ENCODE assay signal across 14 mouse cellular contexts in genomic region chr5:50006915-50007658, GRCm38 (mm10). TPM values are rescaled to one million over a fixed set of nuclear protein-coding genes. Genes with fewer than 3 reads are reported as not detected.
A peak's percentile ranks its signal among the peaks of the same experiment; 100 is the strongest.
DNase-seq lines count a peak whose midpoint lies in the region; ATAC-seq and TF ChIP-seq lines count a peak whose summit lies in the region.
"Had no signal": no experiment of that assay in that cellular context is flagged by ENCODE, and none has a peak within 500 bp of the region (broad histone marks: within the 10 kb centered on the region; RNA-seq: fewer than 3 reads in every experiment).

No protein-coding gene starts in this region.

- no peaks in the 10 kb centered on the region for H3K9me3 ChIP-seq in kidney, embryonic 14.5 days (ENCODE audit: control insufficient read depth, low read length)
- H3K9me3 ChIP-seq in kidney, postnatal 0 days (replicated peaks; ENCODE audit: low read length): no peaks in the 10 kb centered on the region
- H3K9me3 ChIP-seq: embryonic facial prominence, embryonic 13.5 days had no signal

- H3K4me2 ChIP-seq in kidney, embryonic 14.5 days (replicated peaks; ENCODE audit: low read depth, low read length): no peak overlapping the region
- H3K4me2 ChIP-seq in kidney, postnatal 0 days (ENCODE audit: low read length): no peak overlapping the region
- peak overlapping the region; percentile 33 for H3K4me2 ChIP-seq in myocyte (ENCODE audit: low read depth)
- H3K4me2 ChIP-seq: embryonic facial prominence, embryonic 13.5 days had no signal

- no peak overlapping the region for H3K4me3 ChIP-seq in kidney, embryonic 14.5 days (ENCODE audit: low read length)
- no peak overlapping the region for H3K4me3 ChIP-seq in kidney, postnatal 0 days (replicated peaks; ENCODE audit: low read depth, low read length)
- H3K4me3 ChIP-seq in myocyte: no peak overlapping the region
- H3K4me3 ChIP-seq: embryonic facial prominence, embryonic 13.5 days had no signal

- no peak overlapping the region for H3K27ac ChIP-seq in kidney, embryonic 14.5 days (ENCODE audit: low read depth, low read length)
- H3K27ac ChIP-seq in kidney, postnatal 0 days: no peak overlapping the region
- H3K27ac ChIP-seq: embryonic facial prominence, embryonic 13.5 days; hindbrain, postnatal 0 days; liver, embryonic 14.5 days had no signal

- no peaks in the 10 kb centered on the region for H3K4me1 ChIP-seq in kidney, embryonic 14.5 days (ENCODE audit: control insufficient read depth, insufficient read depth, low read length)
- H3K4me1 ChIP-seq in kidney, postnatal 0 days (replicated peaks; ENCODE audit: insufficient read depth, low read length): no peaks in the 10 kb centered on the region
- H3K4me1 ChIP-seq: embryonic facial prominence, embryonic 13.5 days had no signal

- no peak for TF ChIP-seq CTCF in kidney, postnatal 0 days (IDR thresholded peaks at IDR 0.05; ENCODE audit: low read depth)

- H3K36me3 ChIP-seq in kidney, embryonic 14.5 days (ENCODE audit: control insufficient read depth, insufficient read depth, low read length): peaks cover 16% of the 10 kb centered on the region
- H3K36me3 ChIP-seq in kidney, postnatal 0 days (ENCODE audit: insufficient read depth, low read length): 0 out of 2 replicates have a peak, but pooled peaks cover 5% of the 10 kb centered on the region
- H3K36me3 ChIP-seq in myocyte (ENCODE audit: control insufficient read depth, insufficient read depth): peaks cover 9% of the 10 kb centered on the region

- ATAC-seq in kidney, embryonic 14.5 days (ENCODE audit: low FRiP score, low TSS enrichment): peak; percentile 54
- ATAC-seq in kidney, postnatal 0 days (replicated peaks; ENCODE audit: low FRiP score, low read depth): peak; percentile 43; the same call in 1 of the 2 replicates
- ATAC-seq: activated CD4-positive, CD25-positive, alpha-beta regulatory T cell, adult 4 months; hindbrain, postnatal 0 days; midbrain, embryonic 16.5 days had no signal

- H3K27me3 ChIP-seq in kidney, embryonic 14.5 days (ENCODE audit: control insufficient read depth, insufficient read depth, low read length): no peaks in the 10 kb centered on the region
- H3K27me3 ChIP-seq in kidney, postnatal 0 days (ENCODE audit: insufficient read depth, low read length): no peaks in the 10 kb centered on the region
- H3K27me3 ChIP-seq in myocyte (ENCODE audit: control insufficient read depth, insufficient read depth, insufficient read length): no peaks in the 10 kb centered on the region
- H3K27me3 ChIP-seq: embryonic facial prominence, embryonic 13.5 days had no signal

- H3K9ac ChIP-seq in kidney, embryonic 14.5 days (ENCODE audit: low read depth, low read length): no peak overlapping the region
- H3K9ac ChIP-seq in kidney, postnatal 0 days (ENCODE audit: low read depth, low read length): no peak overlapping the region
- H3K9ac ChIP-seq: embryonic facial prominence, embryonic 13.5 days; liver, embryonic 14.5 days had no signal

- no peak for TF ChIP-seq POLR2A in myocyte (IDR thresholded peaks at IDR 0.05; ENCODE audit: insufficient read length, low read depth)

- DNase-seq in kidney, adult 8-10 months: no peak
- DNase-seq in adrenal gland, postnatal 10 days: peak; percentile 55
- peak; percentile 86 for DNase-seq in kidney, postnatal 0 days (ENCODE audit: low spot score)
- no peak for DNase-seq in gastrocnemius, postnatal 4 days (ENCODE audit: low spot score in 2 of 2)
- no peak for DNase-seq in layer of hippocampus, adult 9-11 months
- DNase-seq: cerebellum, adult 11-12 months; right cerebral cortex, postnatal 4 days had no signal

- 73% methylated on average over 9 of the region's 9 CpGs for WGBS in kidney, embryonic 14.5 days
- WGBS in kidney, postnatal 0 days: 64% methylated on average over 9 of the region's 9 CpGs

- H3ac ChIP-seq in myocyte (ENCODE audit: control insufficient read depth, insufficient read length): no peak overlapping the region

- H3K79me2 ChIP-seq in myocyte (ENCODE audit: control insufficient read depth, insufficient read depth): no peaks in the 10 kb centered on the region

TF ChIP-seq in myocyte, 11 proteins besides CTCF, POLR2A, EP300 and RAD21:
- TF ChIP-seq TCF12 (IDR thresholded peaks at IDR 0.05; ENCODE audit: insufficient read depth, poor library complexity, severe bottlenecking) (no peak), CEBPB (IDR thresholded peaks at IDR 0.05; ENCODE audit: insufficient read depth, poor library complexity, severe bottlenecking) (no peak), MYOD1 (IDR thresholded peaks at IDR 0.05; ENCODE audit: control insufficient read depth in 1 of 3, insufficient read length in 2 of 3, low read depth in 2 of 3) (no peak), MAX (IDR thresholded peaks at IDR 0.05; ENCODE audit: low read depth) (no peak), E2F4 (IDR thresholded peaks at IDR 0.05; ENCODE audit: insufficient read depth) (no peak), MYOG (IDR thresholded peaks at IDR 0.05; ENCODE audit: control insufficient read depth in 1 of 3, insufficient read depth in 1 of 3, insufficient read length in 2 of 3, low read depth in 2 of 3) (no peak), POLR2AphosphoS2 (IDR thresholded peaks at IDR 0.05; ENCODE audit: insufficient read length, low read depth) (no peak), REST (IDR thresholded peaks at IDR 0.05; ENCODE audit: insufficient read depth, insufficient read length) (no peak), USF1 (IDR thresholded peaks at IDR 0.05; ENCODE audit: low read depth) (no peak), SRF (IDR thresholded peaks at IDR 0.05; ENCODE audit: control insufficient read depth, insufficient read length, low read depth) (no peak), TCF3 (IDR thresholded peaks at IDR 0.05; ENCODE audit: insufficient read length, low read depth) (no peak)

RNA-seq across cellular contexts. Expression of gene Adgra3, which starts 51.7 kb away (rescaled TPM):
- polyA plus RNA-seq in kidney, embryonic 14.5 days (2014; fragmentation: Nextera tagmentation; extraction: Ambion mirVana): 30.6 and 64.5 TPM in 2 replicates
- total RNA-seq in adrenal gland, postnatal 10 days (2021): 10 to 100 TPM; 33.2 to 36.7 TPM
- polyA plus RNA-seq in kidney, postnatal 0 days (2015; fragmentation: Nextera tagmentation; extraction: Ambion mirVana): 33.2 and 36.7 TPM in 2 replicates
- polyA plus RNA-seq in myocyte (2012; fragmentation: generic; extraction: Trizol): 27.7 TPM
- total RNA-seq in gastrocnemius, postnatal 4 days (2021): 10 to 100 TPM; 47.1 to 54.2 TPM

Comparison
In these comparisons a context has a peak if more than half of its experiments do, and no peak if none do; other contexts are left out.
1. DNase-seq: peak in adrenal gland, postnatal 10 days (single experiment) and kidney, postnatal 0 days (single experiment); none in kidney, adult 8-10 months (0 of 2), gastrocnemius, postnatal 4 days (0 of 2) and layer of hippocampus, adult 9-11 months (single experiment).